Mouse (Mus musculus): ENCODE data around the gene Lypd5.

DNA sequence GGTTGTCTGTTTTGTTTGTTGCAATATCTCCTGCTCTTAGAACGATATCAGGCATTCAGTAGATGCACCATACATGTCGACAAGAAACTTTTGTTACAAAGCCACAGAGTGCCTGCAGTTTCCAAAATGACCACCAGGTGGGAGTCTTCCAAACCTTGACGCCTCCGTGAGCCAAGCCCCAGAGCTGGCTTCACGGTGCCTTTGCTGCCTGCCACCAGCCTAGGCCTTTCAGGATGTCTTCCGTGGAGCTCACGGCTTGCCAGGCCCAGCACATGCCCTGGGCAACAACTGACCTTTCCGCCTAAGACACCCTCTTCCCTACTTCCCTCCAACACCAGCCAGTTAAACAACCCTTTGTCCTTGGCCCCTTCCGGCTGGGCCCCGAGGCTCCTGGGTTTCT, 15.8 kb downstream of the Lypd5 start:
- TF ChIP-seq CTCF (conservative IDR thresholded peaks at IDR 0.05; ENCODE audit: low read length), result peak; percentile 81
- no peak for TF ChIP-seq NANOG (IDR thresholded peaks at IDR 0.05; ENCODE audit: borderline replicate concordance, low read length)
- no peak for TF ChIP-seq POU5F1 (IDR thresholded peaks at IDR 0.05; ENCODE audit: borderline replicate concordance, low read length)
